ENCODE assay signal across 29 mouse cellular contexts in the genomic region with DNA sequence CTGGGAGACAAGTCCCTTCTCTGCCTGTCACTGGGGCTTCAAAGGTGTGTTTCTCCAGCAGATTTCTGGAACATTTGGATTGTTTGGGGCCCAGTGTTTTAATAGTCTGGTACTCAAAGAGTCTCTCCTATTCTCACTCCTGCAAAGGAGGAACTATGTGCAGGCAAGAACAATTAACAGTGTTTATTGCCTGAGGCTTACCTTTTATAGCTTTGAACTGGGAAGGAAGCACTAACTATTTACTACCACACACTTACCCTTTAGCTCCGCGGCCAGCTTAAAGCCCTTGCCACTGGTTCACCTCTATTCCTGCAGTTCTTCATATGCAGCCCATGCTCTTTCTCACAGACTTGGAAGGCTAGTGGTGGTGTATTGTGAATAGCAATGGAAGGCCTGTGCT. TPM values are rescaled to one million over a fixed set of nuclear protein-coding genes. Genes with fewer than 3 reads are reported as not detected.
DNase-seq lines count a peak whose midpoint lies in the region; ATAC-seq and TF ChIP-seq lines count a peak whose summit lies in the region.
"Had no signal": no experiment of that assay in that cellular context is flagged by ENCODE, and none has a peak within 500 bp of the region (broad histone marks: within the 10 kb centered on the region; RNA-seq: fewer than 3 reads in every experiment).

No protein-coding gene starts in this region.

- no peak overlapping the region for H3K4me3 ChIP-seq in intestine, embryonic 15.5 days (replicated peaks)
- H3K4me3 ChIP-seq in intestine, postnatal 0 days (ENCODE audit: low read depth, low read length): no peak overlapping the region
- no peak overlapping the region for H3K4me3 ChIP-seq in intestine, embryonic 16.5 days (ENCODE audit: low read length)
- H3K4me3 ChIP-seq: embryonic facial prominence, embryonic 10.5 days; embryonic facial prominence, embryonic 12.5 days; forebrain, embryonic 10.5 days; forebrain, embryonic 12.5 days had no signal

- H3K4me1 ChIP-seq in intestine, embryonic 15.5 days (replicated peaks): no peaks in the 10 kb centered on the region
- no peaks in the 10 kb centered on the region for H3K4me1 ChIP-seq in intestine, postnatal 0 days (replicated peaks; ENCODE audit: control insufficient read depth, insufficient read depth, low read length)
- H3K4me1 ChIP-seq in intestine, embryonic 16.5 days (ENCODE audit: control insufficient read depth, insufficient read depth, low read length): 0 out of 2 replicates have a peak, but pooled peaks cover 3% of the 10 kb centered on the region
- H3K4me1 ChIP-seq: embryonic facial prominence, embryonic 10.5 days; embryonic facial prominence, embryonic 12.5 days; forebrain, embryonic 10.5 days; forebrain, embryonic 12.5 days had no signal

- no peaks in the 10 kb centered on the region for H3K36me3 ChIP-seq in intestine, embryonic 15.5 days
- no peaks in the 10 kb centered on the region for H3K36me3 ChIP-seq in intestine, postnatal 0 days (ENCODE audit: control insufficient read depth, insufficient read depth)
- H3K36me3 ChIP-seq in intestine, embryonic 16.5 days (ENCODE audit: control insufficient read depth, insufficient read depth, low read length): no peaks in the 10 kb centered on the region
- H3K36me3 ChIP-seq: embryonic facial prominence, embryonic 10.5 days; embryonic facial prominence, embryonic 12.5 days; forebrain, embryonic 10.5 days; forebrain, embryonic 12.5 days; G1E had no signal

- ATAC-seq in intestine, embryonic 15.5 days: peak; percentile 65; the same call in 1 of the 2 replicates
- no peak for ATAC-seq in intestine, postnatal 0 days
- peak; percentile 74 for ATAC-seq in intestine, embryonic 16.5 days
- ATAC-seq in erythroid progenitor cell, adult 5-6 weeks (replicated peaks; ENCODE audit: low FRiP score, poor library complexity, severe bottlenecking): no peak
- ATAC-seq: activated CD4-positive, CD25-positive, alpha-beta regulatory T cell, adult 4 months; CD4-positive, CD25-positive, alpha-beta regulatory T cell, adult 4 months; forebrain, embryonic 14.5 days; forebrain, embryonic 16.5 days had no signal

- no peak for TF ChIP-seq CTCF in intestine, postnatal 0 days (IDR thresholded peaks at IDR 0.05; ENCODE audit: low read depth)

- H3K9me3 ChIP-seq in intestine, embryonic 15.5 days: no peaks in the 10 kb centered on the region
- H3K9me3 ChIP-seq in intestine, postnatal 0 days (ENCODE audit: control insufficient read depth): no peaks in the 10 kb centered on the region
- H3K9me3 ChIP-seq in intestine, embryonic 16.5 days (ENCODE audit: control insufficient read depth, low read length): no peaks in the 10 kb centered on the region
- H3K9me3 ChIP-seq: embryonic facial prominence, embryonic 10.5 days; embryonic facial prominence, embryonic 12.5 days; forebrain, embryonic 10.5 days; forebrain, embryonic 12.5 days; G1E had no signal

- H3K27ac ChIP-seq in intestine, embryonic 15.5 days: no peak overlapping the region
- H3K27ac ChIP-seq in intestine, postnatal 0 days (ENCODE audit: low read depth, low read length): no peak overlapping the region
- H3K27ac ChIP-seq in intestine, embryonic 16.5 days (ENCODE audit: low read length): no peak overlapping the region
- H3K27ac ChIP-seq: embryonic facial prominence, embryonic 10.5 days; embryonic facial prominence, embryonic 12.5 days; forebrain, embryonic 10.5 days; forebrain, embryonic 12.5 days had no signal

- WGBS in intestine, embryonic 15.5 days: 44% methylated on average over 2 of the region's 2 CpGs
- WGBS in intestine, postnatal 0 days: 46% methylated on average over 2 of the region's 2 CpGs
- WGBS in intestine, embryonic 16.5 days: 51% methylated on average over 2 of the region's 2 CpGs

- no peak overlapping the region for H3K4me2 ChIP-seq in intestine, embryonic 15.5 days (replicated peaks)
- no peak overlapping the region for H3K4me2 ChIP-seq in intestine, postnatal 0 days (replicated peaks; ENCODE audit: low read depth)
- no peak overlapping the region for H3K4me2 ChIP-seq in intestine, embryonic 16.5 days (ENCODE audit: low read depth, low read length)
- H3K4me2 ChIP-seq: embryonic facial prominence, embryonic 12.5 days; forebrain, embryonic 12.5 days had no signal

- peak; percentile 63 for DNase-seq in forelimb bud, embryonic 11.5 days (ENCODE audit: low read depth, low spot score)
- no peak for DNase-seq in urinary bladder, postnatal 10 days (ENCODE audit: low spot score)
- DNase-seq: adrenal gland, adult 8-10 months; adrenal gland, postnatal 14 days; adrenal gland, postnatal 36 days; B cell, adult 2 months; cerebellum, adult 11-12 months; cerebellum, adult 2 months; cerebellum, adult 9-10 months; cerebellum, postnatal 10 days; cerebellum, postnatal 25 days had no signal

- H3K9ac ChIP-seq in intestine, embryonic 15.5 days: no peak overlapping the region
- no peak overlapping the region for H3K9ac ChIP-seq in intestine, postnatal 0 days (ENCODE audit: low read depth, low read length)
- no peak overlapping the region for H3K9ac ChIP-seq in intestine, embryonic 16.5 days (ENCODE audit: low read depth, low read length)
- H3K9ac ChIP-seq: embryonic facial prominence, embryonic 12.5 days; forebrain, embryonic 12.5 days had no signal

- no peaks in the 10 kb centered on the region for H3K27me3 ChIP-seq in intestine, embryonic 15.5 days (replicated peaks)
- no peaks in the 10 kb centered on the region for H3K27me3 ChIP-seq in intestine, postnatal 0 days (replicated peaks; ENCODE audit: control insufficient read depth, insufficient read depth, low read length)
- no peaks in the 10 kb centered on the region for H3K27me3 ChIP-seq in intestine, embryonic 16.5 days (replicated peaks; ENCODE audit: control insufficient read depth, insufficient read depth, low read length)
- H3K27me3 ChIP-seq: CH12.LX; embryonic facial prominence, embryonic 12.5 days; forebrain, embryonic 12.5 days had no signal

RNA-seq across cellular contexts. Expression of gene Cox8c, which starts 17.0 kb away (rescaled TPM):
- not detected in 2 replicates for polyA plus RNA-seq in intestine, embryonic 15.5 days (2015; fragmentation: Nextera tagmentation; extraction: Ambion mirVana)
- polyA plus RNA-seq in intestine, postnatal 0 days (2015; fragmentation: Nextera tagmentation; extraction: Ambion mirVana): not detected in 2 replicates
- not detected in 2 replicates for polyA plus RNA-seq in intestine, embryonic 16.5 days (2015; fragmentation: Nextera tagmentation; extraction: Ambion mirVana)
- total RNA-seq in erythroid progenitor cell, adult 5-6 weeks (2015; ENCODE audit: low replicate concordance): not detected in 2 replicates
- total RNA-seq in erythroid progenitor cell, adult 5-6 weeks (2017; ENCODE audit: low replicate concordance): not detected in 2 replicates
- total RNA-seq: adrenal gland, adult 18-20 months; adrenal gland, adult 8-10 months; adrenal gland, postnatal 14 days; adrenal gland, postnatal 36 days; CH12.LX; G1E had no signal
- polyA plus RNA-seq: activated CD4-positive, CD25-positive, alpha-beta regulatory T cell, adult 4 months; CD4-positive, CD25-positive, alpha-beta regulatory T cell, adult 4 months; cerebellum, adult 2 months; cortical plate, adult 2 months; embryonic facial prominence, embryonic 10.5 days; embryonic facial prominence, embryonic 12.5 days; embryonic facial prominence, embryonic 14.5 days; forebrain, embryonic 10.5 days; forebrain, embryonic 12.5 days; forebrain, embryonic 14.5 days; forebrain, embryonic 16.5 days; G1E; Patski had no signal

RNA-seq across cellular contexts. Expression of gene Unc79, which starts 32.6 kb away (rescaled TPM):
- 0.28 and 0.59 TPM in 2 replicates for polyA plus RNA-seq in intestine, embryonic 15.5 days (2015; fragmentation: Nextera tagmentation; extraction: Ambion mirVana)
- 0.10 and 0.16 TPM in 2 replicates for polyA plus RNA-seq in intestine, postnatal 0 days (2015; fragmentation: Nextera tagmentation; extraction: Ambion mirVana)
- 0.27 and 0.54 TPM in 2 replicates for polyA plus RNA-seq in intestine, embryonic 16.5 days (2015; fragmentation: Nextera tagmentation; extraction: Ambion mirVana)
- not detected in 2 replicates for total RNA-seq in erythroid progenitor cell, adult 5-6 weeks (2015; ENCODE audit: low replicate concordance)
- 0.51 TPM in 1 of 2 replicates, not detected in the other for total RNA-seq in erythroid progenitor cell, adult 5-6 weeks (2017; ENCODE audit: low replicate concordance)
- polyA plus RNA-seq: G1E, Patski had no signal

RNA-seq across cellular contexts. Expression of gene Btbd7, which starts 37.8 kb away (rescaled TPM):
- polyA plus RNA-seq in intestine, embryonic 15.5 days (2015; fragmentation: Nextera tagmentation; extraction: Ambion mirVana): 15.0 and 15.9 TPM in 2 replicates
- 7.8 and 8.8 TPM in 2 replicates for polyA plus RNA-seq in intestine, postnatal 0 days (2015; fragmentation: Nextera tagmentation; extraction: Ambion mirVana)
- 9.5 and 10.0 TPM in 2 replicates for polyA plus RNA-seq in intestine, embryonic 16.5 days (2015; fragmentation: Nextera tagmentation; extraction: Ambion mirVana)
- total RNA-seq in erythroid progenitor cell, adult 5-6 weeks (2015; ENCODE audit: low replicate concordance): 37.8 and 41.5 TPM in 2 replicates
- total RNA-seq in erythroid progenitor cell, adult 5-6 weeks (2017; ENCODE audit: low replicate concordance): 42.5 and 43.9 TPM in 2 replicates

Comparison
In these comparisons a context has a peak if more than half of its experiments do, and no peak if none do; other contexts are left out.
1. ATAC-seq: peak in intestine, embryonic 15.5 days (single experiment) and intestine, embryonic 16.5 days (single experiment); none in intestine, postnatal 0 days (single experiment) and erythroid progenitor cell, adult 5-6 weeks (single experiment).